Mouse (Mus musculus) layer of hippocampus, adult 2 months (tissue): ENCODE measurements around the gene Ddx60. TPM values are rescaled to one million over a fixed set of nuclear protein-coding genes. Genes with fewer than 3 reads are reported as not detected.
"Not testable (repeated sequence)": the region's sequence is repeated elsewhere in the genome, so short reads cannot be mapped to it uniquely, and the experiment has no call there.

Experiments used
- DNase-seq, 2 experiments: peaks; one replicate each; pipeline ENCODE4 v3.0.0; 2022; ENCODE audit warnings: low spot score in 2 of 2
- H3K27ac ChIP-seq: fragments of 200-600 bp; 2 replicates; pipeline ENCODE4 v1.8.1; 2022
- H3K4me3 ChIP-seq: fragments of 200-600 bp; 2 replicates; pipeline ENCODE4 v1.8.1; 2022; ENCODE audit warnings: mild to moderate bottlenecking
- CTCF ChIP-seq: fragments of 200-600 bp; conservative IDR thresholded peaks from 2 replicates; pipeline ENCODE4 v1.8.1; 2022; ENCODE audit warnings: antibody characterized with exemption, mild to moderate bottlenecking, moderate library complexity
- total RNA-seq, 2 experiments: library from RNA; stranded (reverse); gene quantifications; 2 replicates each; pipeline ENCODE4 v1.2.3; 2021

The Ddx60 gene
- total RNA-seq, 2 experiments from 2014 or later: 0.20 to 0.44 TPM

GRCm38 (mm10) chr8:61920389-61920788, 7.5 kb upstream of the Ddx60 start:
- no peak for DNase-seq
- no peak for TF ChIP-seq CTCF
- no peak overlapping the region for H3K4me3 ChIP-seq
- H3K27ac ChIP-seq: no peak overlapping the region

- no peak for TF ChIP-seq CTCF
- no peak overlapping the region for H3K4me3 ChIP-seq
- no peak for DNase-seq
- H3K27ac ChIP-seq: no peak overlapping the region
Observed at GRCm38 (mm10) chr8:61921454-61922054, 6.3 kb upstream of the Ddx60 start.

GRCm38 (mm10) chr8:61924518-61924917, 3.4 kb upstream of the Ddx60 start:
- Histone ChIP-seq H3K27ac (no peak overlapping the region), H3K4me3 (no peak overlapping the region)
- TF ChIP-seq CTCF: no peak
- no peak for DNase-seq

GRCm38 (mm10) chr8:61933243-61933642, 5.4 kb downstream of the Ddx60 start:
- no peak for TF ChIP-seq CTCF
- no peak for DNase-seq
- no peak overlapping the region for H3K4me3 ChIP-seq
- no peak overlapping the region for H3K27ac ChIP-seq

GRCm38 (mm10) chr8:61937576-61937975, 9.7 kb downstream of the Ddx60 start:
- DNase-seq: no peak
- no peak for TF ChIP-seq CTCF
- no peak overlapping the region for H3K27ac ChIP-seq
- no peak overlapping the region for H3K4me3 ChIP-seq

GRCm38 (mm10) chr8:61964591-61965375, 36.9 kb downstream of the Ddx60 start:
- not testable (repeated sequence) for DNase-seq, H3K4me3 ChIP-seq, H3K27ac ChIP-seq

GRCm38 (mm10) chr8:61969581-61969980, 41.7 kb downstream of the Ddx60 start:
- no peak for TF ChIP-seq CTCF
- DNase-seq: no peak
- no peak overlapping the region for H3K4me3 ChIP-seq
- no peak overlapping the region for H3K27ac ChIP-seq

GRCm38 (mm10) chr8:61984941-61985340, 57.1 kb downstream of the Ddx60 start:
- no peak for DNase-seq
- TF ChIP-seq CTCF: no peak
- H3K27ac ChIP-seq: no peak overlapping the region

GRCm38 (mm10) chr8:61985703-61986475, 58.0 kb downstream of the Ddx60 start:
- Histone ChIP-seq H3K4me3 (no peak overlapping the region), H3K27ac (no peak overlapping the region)
- DNase-seq: no peak
- no peak for TF ChIP-seq CTCF

More at GRCm38 (mm10) chr8:61984941-61985340, 57.1 kb downstream of the Ddx60 start:
- H3K4me3 ChIP-seq: no peak overlapping the region

GRCm38 (mm10) chr8:61989464-61989863, 61.6 kb downstream of the Ddx60 start:
- DNase-seq: no peak
- Histone ChIP-seq H3K27ac (no peak overlapping the region), H3K4me3 (no peak overlapping the region)
- no peak for TF ChIP-seq CTCF

- no peak for TF ChIP-seq CTCF
- Histone ChIP-seq H3K4me3 (no peak overlapping the region), H3K27ac (no peak overlapping the region)
- no peak for DNase-seq
Observed at GRCm38 (mm10) chr8:61992796-61993195, 64.9 kb downstream of the Ddx60 start.

- no peak for DNase-seq
- no peak overlapping the region for H3K4me3 ChIP-seq
- H3K27ac ChIP-seq: no peak overlapping the region
- TF ChIP-seq CTCF: no peak
Observed at GRCm38 (mm10) chr8:61997125-61997524, 69.2 kb downstream of the Ddx60 start.

GRCm38 (mm10) chr8:62014166-62014565, 86.3 kb downstream of the Ddx60 start:
- Histone ChIP-seq H3K27ac (no peak overlapping the region), H3K4me3 (no peak overlapping the region)
- DNase-seq: no peak
- no peak for TF ChIP-seq CTCF

GRCm38 (mm10) chr8:62014582-62014981, 86.7 kb downstream of the Ddx60 start:
- DNase-seq: no peak
- H3K4me3 ChIP-seq: no peak overlapping the region
- no peak overlapping the region for H3K27ac ChIP-seq
- TF ChIP-seq CTCF: no peak
